Mouse (Mus musculus) lung, postnatal 4 days (tissue): ENCODE results near the gene Glis3.

Experiments
- DNase-seq, 2 experiments: peaks; one replicate each; pipeline ENCODE4 v3.0.0; 2021

The Glis3 gene

DNA sequence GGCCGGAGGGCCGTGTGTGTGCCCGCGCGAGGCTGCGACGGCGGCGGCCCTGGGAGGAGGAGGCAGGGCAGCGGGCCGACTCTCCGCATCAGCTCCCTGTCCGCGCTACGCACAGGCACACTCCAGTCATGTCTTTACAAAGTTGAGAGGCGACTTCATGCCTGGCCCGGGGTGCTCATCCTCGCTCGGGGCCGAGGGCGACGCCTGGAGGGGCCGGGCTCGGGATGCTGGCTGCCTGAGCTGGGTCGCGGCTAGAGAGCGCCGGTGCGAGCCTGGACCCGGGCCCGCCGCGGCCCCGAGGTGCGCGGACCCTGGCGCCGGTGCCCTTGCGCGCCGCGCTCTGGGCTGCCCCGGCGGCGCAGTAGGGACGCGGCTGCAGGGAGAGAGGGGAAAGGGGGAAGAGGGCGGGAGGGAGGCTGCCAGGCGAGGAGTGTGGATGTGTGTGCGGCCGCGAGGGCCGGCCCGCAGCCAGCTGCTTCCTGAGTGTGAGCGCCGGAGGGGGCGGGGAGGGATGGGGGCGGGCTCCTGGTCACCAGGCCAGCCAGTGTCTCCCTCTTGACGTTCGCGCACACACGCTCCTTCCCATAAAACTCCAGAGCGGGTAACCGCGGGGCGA lies at the start of gene Glis3:
Glis3 (minus strand) TSS at position 302 of the 616 bp plus-strand sequence.
- DNase-seq: peak; percentile 75 to 90

GRCm38 (mm10) chr19:28726161-28726880 lies 46.4 kb upstream of the Glis3 start:
- peak in 1 of 2 experiments; percentile 65 for DNase-seq

DNA sequence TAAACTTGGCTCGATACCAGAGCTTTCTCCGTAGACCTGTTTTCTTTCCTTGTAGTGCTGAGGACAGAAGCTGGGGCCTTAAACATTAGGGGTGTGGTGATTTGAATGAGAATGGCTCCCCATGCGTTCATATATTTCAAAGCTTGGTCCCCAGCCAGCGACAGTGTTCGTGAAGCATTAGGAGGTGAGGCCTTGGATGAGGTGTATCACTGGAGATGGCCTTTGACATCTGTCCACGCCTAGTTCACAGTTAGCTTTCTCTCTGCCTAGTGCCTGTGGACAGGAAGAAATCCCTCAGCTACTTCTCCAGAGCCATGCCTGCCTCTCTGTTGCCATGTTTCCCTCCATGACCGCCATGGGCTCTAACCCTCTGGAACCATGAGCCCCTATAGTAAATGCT lies 44.8 kb upstream of the Glis3 start:
- no peak for DNase-seq

GRCm38 (mm10) chr19:28722626-28723025 lies 42.7 kb upstream of the Glis3 start:
- DNase-seq: no peak

DNA sequence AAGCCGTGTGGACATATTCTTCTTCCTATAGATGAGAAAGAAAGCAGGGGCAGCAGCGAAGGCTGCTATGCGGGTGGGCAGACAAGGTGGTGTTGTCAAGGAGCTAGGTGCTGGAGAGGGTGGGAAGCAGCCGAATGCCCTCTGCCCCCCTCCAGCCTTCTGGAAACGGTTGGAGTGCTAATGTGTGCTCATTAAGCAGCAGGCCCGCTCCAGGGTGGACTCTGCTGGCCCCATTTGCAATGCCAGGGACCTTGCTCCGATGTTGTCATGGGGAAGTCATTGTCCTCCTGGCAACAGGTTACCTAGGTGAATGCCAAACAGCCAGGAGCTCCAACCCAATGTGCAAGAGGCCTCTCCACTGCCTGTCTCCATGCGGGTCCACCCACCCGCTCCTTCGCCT lies 42.0 kb upstream of the Glis3 start:
- no peak for DNase-seq

DNA sequence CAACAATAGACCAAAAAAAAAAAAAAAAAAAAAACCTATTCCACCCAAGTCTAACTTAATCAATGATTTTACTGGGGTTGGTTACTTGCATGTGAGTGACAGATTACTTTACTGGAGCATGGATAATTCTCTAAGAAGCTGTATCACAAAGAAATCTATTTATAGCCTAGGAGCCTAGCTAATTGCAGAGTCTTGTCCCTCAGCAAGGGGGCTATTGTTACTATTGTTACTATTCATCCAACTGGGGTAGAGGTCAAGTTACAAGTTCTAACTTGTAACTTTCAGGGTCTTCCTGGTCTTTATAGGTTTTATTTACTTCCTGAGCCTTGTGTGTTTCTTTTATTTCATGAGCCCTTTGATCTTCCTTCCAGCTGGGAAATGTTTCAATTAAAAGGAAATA lies 40.1 kb upstream of the Glis3 start:
- DNase-seq: no peak

DNA sequence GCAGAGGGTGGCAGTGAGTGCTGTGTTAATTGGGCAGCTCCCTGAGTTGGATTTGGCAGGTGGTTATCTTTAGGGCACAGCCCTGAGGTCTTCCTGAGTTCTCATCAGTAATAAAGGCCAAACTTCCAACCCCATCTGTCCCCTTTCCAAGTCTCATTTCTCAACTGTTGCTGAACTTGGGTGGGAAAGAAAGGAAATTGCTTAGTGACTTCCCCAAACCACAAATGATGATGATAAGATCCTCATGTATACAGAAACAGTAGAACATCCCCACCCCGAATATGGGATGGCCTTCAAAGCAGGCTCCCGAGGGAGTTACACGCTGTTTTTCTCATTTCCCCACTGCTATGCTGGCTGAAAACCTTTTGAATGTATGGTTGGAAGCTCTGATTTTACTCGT lies 34.8 kb upstream of the Glis3 start:
- peak; percentile 8 to 29 for DNase-seq

DNA sequence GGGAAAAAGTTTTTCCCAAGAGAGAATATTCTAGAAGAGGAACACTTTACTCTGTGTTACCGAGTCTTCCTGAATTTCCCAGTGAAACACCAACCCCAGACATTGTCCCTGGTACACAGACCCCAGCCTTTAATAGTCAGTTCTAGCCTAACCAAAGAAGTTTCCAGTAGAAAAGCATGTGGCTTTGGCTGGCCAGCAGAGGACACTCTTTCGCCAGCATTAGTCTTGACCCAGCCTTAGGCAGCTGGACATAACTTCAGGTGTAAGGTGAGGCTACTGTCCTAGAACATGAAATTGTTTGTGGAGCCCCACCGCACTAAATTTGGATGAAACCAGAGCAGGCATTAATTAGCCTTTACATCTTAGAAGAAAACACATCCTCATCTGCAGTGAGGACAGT lies 17.8 kb upstream of the Glis3 start:
- no peak for DNase-seq

GRCm38 (mm10) chr19:28686398-28686797 lies 6.5 kb upstream of the Glis3 start:
- DNase-seq: no peak

DNA sequence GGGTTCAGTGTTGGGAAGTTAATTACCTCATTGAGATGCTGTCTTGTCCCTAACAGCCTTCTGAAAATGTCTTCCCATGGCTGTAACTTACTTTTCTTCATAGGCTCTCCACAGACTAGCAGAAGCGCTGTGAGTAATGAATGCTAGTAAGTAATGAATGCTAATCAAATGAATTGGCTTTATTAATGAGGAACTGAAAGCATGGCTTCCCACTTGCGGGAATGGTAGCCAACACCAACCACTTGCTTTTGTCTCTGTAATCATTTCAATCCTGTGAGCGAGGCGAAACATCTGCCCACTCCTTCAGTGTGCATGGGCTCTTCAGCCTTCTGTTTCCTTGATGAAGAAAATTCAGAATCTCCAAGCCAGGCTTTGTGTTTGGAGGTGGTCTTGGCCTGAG lies 5.6 kb upstream of the Glis3 start:
- no peak for DNase-seq

GRCm38 (mm10) chr19:28684347-28684746 lies 4.5 kb upstream of the Glis3 start:
- DNase-seq: no peak

DNA sequence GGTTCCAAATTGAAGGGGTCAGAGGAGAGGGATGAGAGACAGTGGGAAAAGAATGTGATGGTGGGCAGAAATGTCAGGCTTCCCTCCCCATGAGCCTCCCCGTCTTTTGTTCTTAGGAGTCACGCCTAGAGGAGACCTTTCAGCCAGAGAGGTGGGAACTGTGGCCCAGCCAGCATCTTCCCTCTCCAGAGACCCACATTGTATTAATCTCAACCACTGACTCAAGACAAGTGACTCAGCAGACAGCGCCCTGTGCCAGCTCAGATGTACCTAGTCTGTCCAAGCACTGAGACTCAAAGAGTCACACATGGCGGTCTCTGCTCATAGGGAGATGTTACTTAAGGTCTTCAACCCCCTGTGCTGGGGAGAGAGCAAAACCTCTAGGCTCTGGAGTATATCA lies 3.5 kb upstream of the Glis3 start:
- DNase-seq: no peak

DNA sequence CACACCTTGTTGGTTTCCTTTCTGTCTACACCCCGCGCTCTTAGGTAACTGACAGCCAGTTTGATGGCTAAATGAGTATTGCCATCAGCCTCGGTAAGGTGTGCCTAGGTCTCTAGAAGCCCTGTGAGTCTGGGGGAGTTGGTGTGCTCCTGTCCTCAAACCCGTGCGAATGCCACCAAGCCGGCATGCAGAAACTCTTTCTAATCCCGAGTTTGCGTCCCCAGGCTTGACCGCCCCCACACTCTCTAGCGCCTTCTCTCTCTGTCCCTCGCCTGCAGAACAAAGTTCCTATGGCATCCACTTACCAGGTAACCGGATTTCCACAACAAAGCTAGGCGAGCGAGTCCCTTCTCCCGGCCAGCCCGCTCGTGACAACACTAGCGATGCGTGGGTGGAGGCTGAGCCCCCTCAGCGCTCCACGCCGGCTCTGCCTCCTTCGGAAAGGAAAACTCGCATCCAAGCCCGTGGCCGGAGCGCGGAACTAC lies 544 bp downstream of the Glis3 start:
- DNase-seq: no peak

GRCm38 (mm10) chr19:28678646-28679270 lies 1.1 kb downstream of the Glis3 start:
- peak in 1 of 2 experiments; percentile 15 for DNase-seq

DNA sequence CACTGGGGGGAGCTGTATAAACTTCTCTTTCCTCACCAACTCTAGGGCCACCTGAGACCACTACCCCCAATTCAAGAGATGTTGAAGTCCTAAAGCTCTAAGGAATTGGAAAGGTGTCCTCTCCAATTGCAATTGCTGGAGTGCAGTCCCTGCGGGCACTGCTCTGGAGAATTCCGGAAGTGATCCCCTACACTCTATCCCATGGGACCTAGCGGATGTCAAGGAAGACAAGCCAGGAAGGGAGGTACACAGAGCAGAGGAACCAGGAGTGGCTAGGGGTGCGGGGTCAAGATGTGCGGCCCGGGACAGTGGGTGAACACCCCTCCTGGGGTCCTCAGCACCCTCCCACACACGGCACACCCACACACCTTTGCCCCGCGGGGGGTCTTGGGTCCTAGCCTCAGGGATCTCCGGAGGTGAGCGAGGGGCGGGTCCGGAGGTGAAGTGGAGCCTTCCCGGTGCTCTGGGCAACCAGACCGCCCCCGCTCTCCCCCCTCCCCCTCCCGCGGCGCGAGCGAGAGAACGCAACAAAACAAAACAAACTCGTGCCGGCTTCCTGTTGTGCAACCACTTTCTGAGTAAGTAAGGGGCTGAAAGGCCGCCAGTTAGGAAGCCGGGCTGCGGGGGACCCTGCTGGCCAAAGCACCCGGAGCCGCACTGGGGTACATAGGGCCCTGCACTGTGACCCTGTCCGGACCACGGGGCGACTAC lies 2.0 kb downstream of the Glis3 start:
- DNase-seq: peak; percentile 58 to 73

DNA sequence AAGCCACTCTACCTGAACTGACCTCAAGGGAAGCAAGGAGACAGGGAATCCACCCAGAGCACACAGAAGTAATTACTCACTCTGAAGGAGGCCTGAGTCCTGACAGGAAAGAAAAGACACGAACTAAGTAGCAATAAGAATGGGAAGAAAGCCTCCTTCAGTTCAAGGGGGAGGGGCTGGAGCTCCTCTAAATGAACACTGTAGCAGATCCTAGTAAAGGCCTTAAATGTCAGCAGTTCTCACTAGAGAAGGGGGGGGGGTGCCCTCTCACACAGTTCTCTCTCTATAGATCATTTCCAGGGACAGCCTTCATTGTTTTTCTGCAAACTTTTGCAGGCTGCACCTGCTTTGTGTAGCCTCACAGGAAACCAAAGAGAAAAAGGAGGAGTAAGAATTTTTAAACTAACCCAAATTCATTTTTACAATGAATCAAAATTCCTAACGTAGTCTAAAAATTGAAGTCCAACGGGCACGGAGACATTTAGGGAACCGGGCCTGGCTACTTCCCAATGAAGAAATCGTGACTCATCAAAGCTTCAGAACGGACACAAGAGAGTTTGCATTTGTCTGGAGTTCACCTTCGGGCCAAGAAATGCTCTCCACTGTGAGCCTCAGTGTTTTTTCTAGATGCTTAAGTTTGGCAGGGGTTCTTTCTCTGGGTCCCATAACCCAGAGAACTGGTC lies 2.7 kb downstream of the Glis3 start:
- DNase-seq: no peak

- no peak for DNase-seq
Observed at GRCm38 (mm10) chr19:28663781-28664180, 16.1 kb downstream of the Glis3 start.

GRCm38 (mm10) chr19:28663148-28663547 lies 16.7 kb downstream of the Glis3 start:
- DNase-seq: no peak

DNA sequence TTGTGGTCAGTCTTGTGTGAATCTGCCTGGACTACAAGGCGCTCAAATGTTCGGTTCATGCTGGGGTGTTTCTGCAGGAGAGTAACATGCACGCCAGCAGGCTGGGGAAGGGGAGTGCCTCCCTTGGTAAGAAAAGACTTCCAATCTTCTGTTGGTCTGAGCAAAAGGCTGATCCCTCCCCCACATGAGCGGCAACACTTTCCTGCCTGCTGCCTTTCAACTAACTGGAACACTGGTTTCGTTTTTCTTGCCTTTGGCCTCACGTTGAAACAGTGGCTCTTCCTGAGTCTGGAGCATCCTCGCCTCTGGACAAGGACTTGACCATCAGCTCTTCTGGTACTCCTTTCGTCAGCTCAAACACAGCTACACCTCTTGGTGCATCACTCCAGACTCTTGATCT lies 17.4 kb downstream of the Glis3 start:
- DNase-seq: no peak

GRCm38 (mm10) chr19:28660912-28661311 lies 19.0 kb downstream of the Glis3 start:
- DNase-seq: no peak

DNA sequence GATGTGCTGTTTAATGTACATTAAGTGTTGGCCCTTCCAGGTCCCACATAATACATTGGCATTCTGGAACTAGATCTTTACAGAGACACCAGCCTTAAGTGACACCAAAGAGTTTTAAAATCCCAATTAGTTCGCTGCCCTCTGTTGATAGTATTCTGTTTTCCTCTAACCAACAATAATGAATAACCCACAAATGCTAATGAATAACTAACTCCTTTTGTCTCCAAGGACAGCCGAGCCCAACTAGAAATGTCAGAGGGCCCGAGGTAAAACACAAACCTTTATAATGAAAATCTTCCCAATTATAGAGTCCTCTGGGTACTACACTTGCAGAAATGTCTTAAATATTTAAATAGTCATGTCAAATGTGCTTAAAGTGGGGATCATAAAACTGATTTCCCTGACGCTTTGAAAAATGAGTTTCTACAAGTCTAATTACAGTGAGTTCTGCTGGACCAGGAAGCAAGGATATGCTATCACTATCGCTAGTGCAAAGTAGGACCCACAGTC lies 22.1 kb downstream of the Glis3 start:
- DNase-seq: no peak

GRCm38 (mm10) chr19:28656882-28657281 lies 23.0 kb downstream of the Glis3 start:
- DNase-seq: no peak

DNA sequence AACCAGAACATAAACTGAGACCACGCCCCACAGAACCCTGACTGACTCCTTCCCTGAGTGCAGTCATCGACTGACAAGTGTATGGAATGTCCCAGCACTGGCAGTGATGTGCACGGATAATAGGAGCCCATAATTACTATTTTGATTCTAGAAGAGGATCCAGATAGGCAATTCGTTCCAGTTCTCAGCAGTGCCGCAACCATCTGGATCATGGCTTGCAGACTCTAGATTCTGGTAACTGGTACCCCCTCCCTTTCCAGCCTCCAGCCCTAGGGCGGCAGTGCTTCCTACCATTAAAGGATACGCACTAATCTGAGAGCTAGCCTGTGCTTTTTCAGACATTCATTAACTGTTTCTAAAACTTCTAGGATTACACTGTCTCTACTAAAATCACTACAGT lies 24.7 kb downstream of the Glis3 start:
- no peak for DNase-seq
